Mouse (Mus musculus): ENCODE results near the gene Rpl27. TPM values are rescaled to one million over a fixed set of nuclear protein-coding genes. Genes with fewer than 3 reads are reported as not detected.
"Not testable (repeated sequence)": the region's sequence is repeated elsewhere in the genome, so short reads cannot be mapped to it uniquely, and the experiment has no call there.

Gene Rpl27
- total and polyA plus RNA-seq, 3 experiments: 595 to 2,621 TPM; not detected in 1

DNA sequence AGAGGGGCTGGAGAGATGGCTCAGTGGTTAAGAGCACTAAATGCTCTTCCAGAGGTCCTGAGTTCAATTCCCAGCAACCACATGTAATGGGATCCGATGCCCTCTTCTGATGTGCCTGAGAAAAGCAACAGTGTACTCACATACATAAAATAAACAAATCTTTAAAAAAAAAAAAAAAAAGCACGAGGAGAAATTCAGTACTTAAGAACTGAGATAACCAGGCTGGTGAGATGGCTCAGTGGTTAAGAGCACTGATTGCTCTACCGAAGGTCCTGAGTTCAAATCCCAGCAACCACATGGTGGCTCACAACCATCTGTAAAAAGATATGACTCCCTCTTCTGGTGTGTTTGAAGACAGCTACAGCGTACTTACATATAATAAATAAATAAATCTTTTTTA lies 7.5 kb downstream of the Rpl27 start:
- not testable (repeated sequence) for H3K79me2 ChIP-seq (ENCODE audit: control insufficient read depth, insufficient read depth, low read length, poor library complexity)
- H3K4me3 ChIP-seq (ENCODE audit: control insufficient read depth in 1 of 2, insufficient read depth in 1 of 2, low read depth in 2 of 2, low read length in 2 of 2): peak overlapping the region in 1 of 2 experiments; percentile 87; a peak in 2 of 4 replicates

DNA sequence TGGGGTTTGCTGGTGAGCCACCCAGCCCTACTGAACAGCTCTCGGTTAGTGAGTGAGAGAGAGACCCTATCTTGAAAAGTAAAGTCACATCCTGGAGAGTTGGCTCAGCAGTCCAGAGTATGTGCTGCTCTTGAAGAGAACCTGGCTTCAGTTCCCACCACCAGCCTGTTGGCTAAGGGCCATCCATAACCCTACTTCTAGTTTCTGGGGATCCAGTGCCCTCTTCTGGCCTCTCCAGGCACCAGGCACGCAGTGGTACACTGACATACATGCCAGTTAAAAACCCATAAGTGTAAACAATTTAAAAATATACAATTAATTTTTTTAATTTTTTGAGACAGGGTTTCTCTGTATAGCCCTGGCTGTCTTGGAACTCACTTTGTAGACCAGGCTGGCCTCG lies 8.3 kb downstream of the Rpl27 start:
- peak; percentile 87 for DNase-seq (ENCODE audit: low read depth, low spot score)
- Histone ChIP-seq H3K9ac (ENCODE audit: control insufficient read depth, low read depth, low read length, poor library complexity, severe bottlenecking) (peak overlapping the region; percentile 11; the same call in 1 of the 2 replicates), H3K36me3 (ENCODE audit: control insufficient read depth in 1 of 2, insufficient read depth in 2 of 2, low read length in 2 of 2) (peaks cover 0 to 25% of the 10 kb centered on the region in 2 experiments; a peak in 2 of 4 replicates), H3K27me3 (ENCODE audit: control insufficient read depth in 1 of 2, insufficient read depth in 2 of 2, low read length in 2 of 2) (no peaks in the 10 kb centered on the region), H3K4me3 (ENCODE audit: control insufficient read depth in 1 of 2, insufficient read depth in 1 of 2, low read depth in 2 of 2, low read length in 2 of 2) (no peak overlapping the region), H3K79me2 (ENCODE audit: control insufficient read depth, insufficient read depth, low read length, poor library complexity) (peaks cover 1% of the 10 kb centered on the region), H3K27ac (ENCODE audit: control insufficient read depth, low read depth, low read length) (no peak overlapping the region), H3K4me1 (ENCODE audit: control insufficient read depth in 1 of 2, insufficient read depth in 2 of 2, low read length in 2 of 2) (peaks cover 17 to 29% of the 10 kb centered on the region in 2 experiments), H3K9me3 (replicated peaks; ENCODE audit: insufficient read depth, low read length) (no peaks in the 10 kb centered on the region)
- 0 out of 2 replicates have a peak, but pooled peaks have one; percentile 12 for TF ChIP-seq MAX (IDR thresholded peaks at IDR 0.05; ENCODE audit: low read length)
- peak; percentile 49 for TF ChIP-seq SMC3 (IDR thresholded peaks at IDR 0.05; ENCODE audit: low read depth, low read length)
- TF ChIP-seq SIN3A (IDR thresholded peaks at IDR 0.05; ENCODE audit: low read length): peak; percentile 51; the same call in 1 of the 2 replicates
- TF ChIP-seq ZKSCAN1 (IDR thresholded peaks at IDR 0.05; ENCODE audit: low read depth, low read length): no peak
- no peak for TF ChIP-seq TCF12 (IDR thresholded peaks at IDR 0.05; ENCODE audit: low read depth, low read length)
- TF ChIP-seq MAFK (IDR thresholded peaks at IDR 0.05; ENCODE audit: borderline replicate concordance, low read depth, low read length): no peak
- no peak for TF ChIP-seq BHLHE40 (IDR thresholded peaks at IDR 0.05; ENCODE audit: borderline replicate concordance, low read depth, low read length)
- no peak for TF ChIP-seq NRF1 (IDR thresholded peaks at IDR 0.05; ENCODE audit: insufficient read depth, low read depth, low read length, poor library complexity, severe bottlenecking)
- TF ChIP-seq RAD21 (IDR thresholded peaks at IDR 0.05; ENCODE audit: low read depth, low read length): peak; percentile 65
- peak; percentile 38; the same call in 1 of the 2 replicates for TF ChIP-seq MXI1 (IDR thresholded peaks at IDR 0.05; ENCODE audit: low read depth, low read length)
- no peak for TF ChIP-seq MYB (IDR thresholded peaks at IDR 0.05; ENCODE audit: low read depth, low read length)
- TF ChIP-seq EP300 (IDR thresholded peaks at IDR 0.05; ENCODE audit: low read depth in 1 of 2, low read length in 2 of 2): no peak
- TF ChIP-seq HCFC1 (IDR thresholded peaks at IDR 0.05; ENCODE audit: low read depth, low read length): no peak
- peak; percentile 41 to 74 (median 74) for TF ChIP-seq CTCF (IDR thresholded peaks at IDR 0.05 in 2 of 3, conservative IDR thresholded peaks at IDR 0.05 in 1 of 3; ENCODE audit: control insufficient read depth in 1 of 3, insufficient read depth in 1 of 3, low read depth in 2 of 3, low read length in 3 of 3, poor library complexity in 1 of 3, severe bottlenecking in 1 of 3)
- peak; percentile 56; the same call in 1 of the 2 replicates for TF ChIP-seq TBP (IDR thresholded peaks at IDR 0.05; ENCODE audit: low read depth, low read length)
- TF ChIP-seq ZMIZ1 (IDR thresholded peaks at IDR 0.05; ENCODE audit: low read depth, low read length): no peak

More for the DNA sequence above, 7.5 kb downstream of the Rpl27 start:
- TF ChIP-seq ZNF384 (IDR thresholded peaks at IDR 0.05; ENCODE audit: low read depth, low read length) (peak; percentile 74), TBP (IDR thresholded peaks at IDR 0.05; ENCODE audit: low read depth, low read length) (peak; percentile 90)
- H3K27me3 ChIP-seq (ENCODE audit: control insufficient read depth in 1 of 2, insufficient read depth in 2 of 2, low read length in 2 of 2); DNase-seq (ENCODE audit: low read depth, low spot score); H3K9me3 ChIP-seq (replicated peaks; ENCODE audit: insufficient read depth, low read length); H3K27ac ChIP-seq (ENCODE audit: control insufficient read depth, low read depth, low read length): not testable (repeated sequence)
- H3K36me3 ChIP-seq (ENCODE audit: control insufficient read depth in 1 of 2, insufficient read depth in 2 of 2, low read length in 2 of 2): peaks cover 4 to 30% of the 10 kb centered on the region in 2 experiments
- peaks cover 17 to 34% of the 10 kb centered on the region in 2 experiments for H3K4me1 ChIP-seq (ENCODE audit: control insufficient read depth in 1 of 2, insufficient read depth in 2 of 2, low read length in 2 of 2)
- H3K9ac ChIP-seq (ENCODE audit: control insufficient read depth, low read depth, low read length, poor library complexity, severe bottlenecking): peak overlapping the region; percentile 86

Measured in MEL (cell line).